Mouse (Mus musculus) megakaryocyte, adult 5-6 weeks (primary cell): ENCODE data around the gene Hecw2. TPM values are rescaled to one million over a fixed set of nuclear protein-coding genes. Genes with fewer than 3 reads are reported as not detected.

Experiments used
- ATAC-seq: 2 replicates; pipeline ENCODE4 v1.8.0; 2016; ENCODE audit warnings: mild to moderate bottlenecking, inconsistent platforms; ENCODE audit not compliant: poor library complexity, severe bottlenecking
- total RNA-seq, 2 experiments: library from RNA; stranded (forward) in 1 of 2; stranded (reverse) in 1 of 2; fragments of 153-499, 151-499 nt in 1 of 2; fragments of 221-1000, 200-1000 nt in 1 of 2; gene quantifications; 2 replicates each; pipeline versions ENCODE4 v1.2.3 to v1.2.4; 2015 to 2017

Hecw2 gene
- total RNA-seq, 2 experiments from 2014 or later, result 0.13 to 0.26 TPM

DNA sequence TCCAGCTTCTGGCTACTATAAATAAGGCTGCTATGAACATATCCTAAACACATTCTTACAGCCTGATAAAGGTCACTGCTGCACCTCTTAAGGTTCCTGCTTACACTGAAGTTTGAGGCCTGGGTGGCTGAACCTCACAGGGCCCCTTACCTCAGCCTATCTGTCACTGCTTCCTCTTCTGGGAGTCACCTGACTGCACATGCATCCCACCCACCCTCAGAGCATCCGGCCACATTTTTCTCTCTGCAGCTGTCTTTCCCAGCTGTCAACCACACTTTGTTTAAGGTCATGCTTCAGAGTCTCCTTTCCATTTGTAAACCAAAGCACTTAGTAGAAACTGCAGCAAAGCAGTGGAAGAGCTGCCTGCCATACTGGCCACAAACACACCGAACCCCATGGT, 403.6 kb downstream of the Hecw2 start:
- ATAC-seq, result peak; percentile 90

GRCm38 (mm10) chr1:53784721-53785418, 410.1 kb downstream of the Hecw2 start, which contains the start of gene Stk17b:
Gene Stk17b, minus strand, starts transcription at chr1:53785224.
- peak; percentile 91 for ATAC-seq

GRCm38 (mm10) chr1:53784291-53784720, 410.7 kb downstream of the Hecw2 start:
- peak; percentile 37 for ATAC-seq

- ATAC-seq, result no peak
Measured at GRCm38 (mm10) chr1:53782956-53783355, 412.0 kb downstream of the Hecw2 start.

- no peak for ATAC-seq
Measured at GRCm38 (mm10) chr1:53782079-53782478, 412.9 kb downstream of the Hecw2 start.

GRCm38 (mm10) chr1:53781311-53781710, 413.7 kb downstream of the Hecw2 start:
- ATAC-seq, result no peak

DNA sequence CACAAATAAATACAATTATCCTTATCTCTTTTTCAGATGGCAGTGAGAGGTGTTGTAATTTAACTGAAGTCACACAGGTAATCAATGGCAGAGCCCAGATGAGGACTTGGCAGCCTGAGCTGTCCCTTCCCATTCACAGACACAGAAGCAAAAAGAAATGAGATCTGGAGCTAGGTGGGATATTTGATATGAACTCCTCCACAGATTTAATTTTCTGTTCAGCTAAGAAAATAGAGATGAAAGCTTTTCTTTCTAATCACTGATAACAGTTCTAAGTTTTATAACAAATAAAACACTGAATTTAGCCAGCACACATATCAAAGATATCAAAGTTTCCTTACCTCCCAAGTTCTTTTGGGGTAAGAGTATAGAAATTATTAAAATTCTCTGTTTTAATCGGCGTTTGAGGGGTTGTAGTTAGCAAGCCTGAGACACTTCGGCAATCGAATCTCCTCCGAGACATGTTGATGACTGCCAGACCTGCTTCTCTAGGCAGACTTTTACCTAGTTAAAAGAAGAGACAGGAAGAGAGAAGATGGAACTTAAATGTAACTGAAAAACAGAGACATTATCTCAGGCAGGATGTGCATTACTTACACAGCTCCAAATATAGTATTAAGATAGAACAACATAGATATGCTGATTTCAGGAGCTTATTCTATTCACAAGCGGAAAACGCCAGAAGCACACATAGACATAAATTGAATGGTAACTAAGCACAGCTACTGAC, 418.6 kb downstream of the Hecw2 start:
- ATAC-seq, result no peak

DNA sequence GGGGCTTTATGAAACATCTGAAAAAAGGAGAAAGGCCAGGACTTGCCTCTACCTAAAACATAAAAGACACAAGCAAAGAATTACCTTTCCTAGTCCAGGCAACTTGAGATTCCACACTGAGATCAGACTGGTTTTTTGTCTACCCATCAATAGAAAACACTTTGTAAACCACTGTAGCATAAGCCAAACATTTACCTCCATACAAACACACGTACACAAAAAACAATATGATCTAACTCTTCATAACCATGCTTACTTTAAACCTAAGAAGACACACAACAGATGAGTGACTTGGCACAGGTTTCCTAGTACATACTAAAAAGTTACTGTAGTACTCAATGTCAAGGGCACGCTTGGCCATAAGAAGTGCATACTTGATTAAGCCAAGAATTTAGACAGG, 419.4 kb downstream of the Hecw2 start:
- ATAC-seq, result no peak

DNA sequence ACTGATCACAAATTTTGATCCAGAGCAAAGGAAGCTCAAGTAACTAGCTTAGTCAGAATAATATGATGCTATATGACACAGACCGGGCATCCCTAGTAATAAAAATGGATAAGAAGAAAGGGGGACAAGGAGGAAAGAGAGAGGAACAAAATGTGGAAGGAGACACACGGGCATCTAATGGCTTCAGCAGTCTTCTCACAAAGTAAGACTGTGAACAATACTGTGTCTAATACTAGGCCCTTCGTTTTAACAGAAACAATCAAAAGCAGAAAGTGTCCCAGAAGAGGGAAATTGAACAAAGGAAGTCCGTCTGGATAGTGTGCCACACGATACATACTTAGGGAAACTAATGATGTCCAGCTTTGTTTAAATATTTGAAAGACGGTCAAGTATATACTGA, 419.9 kb downstream of the Hecw2 start:
- no peak for ATAC-seq

GRCm38 (mm10) chr1:53774571-53774970, 420.4 kb downstream of the Hecw2 start:
- no peak for ATAC-seq

- peak; percentile 94 for ATAC-seq
Measured at GRCm38 (mm10) chr1:53773994-53774393, 421.0 kb downstream of the Hecw2 start.

DNA sequence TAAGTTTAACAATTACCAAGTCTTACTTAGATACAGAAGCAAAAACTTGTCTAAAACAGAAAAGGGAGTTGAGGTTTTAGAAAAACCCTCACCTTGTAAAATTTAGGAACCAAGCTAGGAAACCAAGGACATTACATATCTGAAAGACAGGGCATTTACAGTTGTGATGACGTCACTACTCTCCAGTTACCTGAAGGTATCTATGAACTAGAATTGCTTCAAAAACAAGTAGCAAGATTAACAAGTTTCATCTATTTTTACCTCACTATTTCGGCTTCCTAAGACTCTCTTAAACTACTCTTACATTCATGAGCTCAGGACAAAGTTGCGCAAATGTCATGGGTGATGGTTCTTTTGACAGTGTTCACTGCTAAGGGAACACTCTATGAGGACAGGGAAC, 422.0 kb downstream of the Hecw2 start:
- ATAC-seq, result peak; percentile 13

- no peak for ATAC-seq
Measured at GRCm38 (mm10) chr1:53771476-53771875, 423.5 kb downstream of the Hecw2 start.

- ATAC-seq, result no peak
Measured at GRCm38 (mm10) chr1:53766112-53766511, 428.9 kb downstream of the Hecw2 start.

DNA sequence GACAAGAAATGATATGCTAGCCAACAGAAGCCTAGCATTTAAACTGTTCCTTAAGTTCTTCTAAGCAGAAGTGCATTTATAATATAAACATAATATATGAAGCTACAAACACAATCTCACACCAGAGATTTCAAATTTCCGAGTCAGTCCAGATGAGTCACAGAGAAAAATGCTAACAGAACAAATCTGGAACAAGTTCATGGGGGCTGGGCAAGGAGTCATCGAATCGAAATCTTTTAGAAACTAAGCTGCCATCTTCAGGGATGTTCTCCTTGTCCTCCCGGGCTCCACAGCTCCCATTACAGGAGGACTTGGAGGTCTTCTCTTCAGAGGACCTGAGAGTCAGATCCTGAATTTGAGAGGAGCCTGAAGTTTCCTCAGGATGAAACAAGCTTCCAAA, 437.7 kb downstream of the Hecw2 start:
- no peak for ATAC-seq

Other genes starting within 250 kb of the Hecw2 start
- gene Ccdc150, start 55.5 kb upstream of the Hecw2 start, total RNA-seq (2015), result 0.40 and 0.75 TPM in 2 replicates
- 0.33 TPM in 1 of 2 replicates, not detected in the other for gene Ccdc150, start 55.5 kb upstream of the Hecw2 start, total RNA-seq (2017)
- 12.6 and 13.8 TPM in 2 replicates for gene Gtf3c3, start 243.8 kb upstream of the Hecw2 start, total RNA-seq (2015)
- 15.2 and 20.2 TPM in 2 replicates for gene Gtf3c3, start 243.8 kb upstream of the Hecw2 start, total RNA-seq (2017)